Mouse (Mus musculus) kidney, adult 2 months (tissue): ENCODE results near the gene Zfp580.

Source experiments
- CTCF ChIP-seq: fragments of 200-500 bp; conservative IDR thresholded peaks from 2 replicates; pipeline ENCODE4 v1.5.1; 2011; ENCODE audit warnings: low read depth, mild to moderate bottlenecking, control low read depth, low read length, moderate library complexity, mixed read lengths; ENCODE audit not compliant: insufficient read depth, insufficient read length
- POLR2A ChIP-seq: fragments of 200-500 bp; IDR thresholded peaks from one replicate; pipeline ENCODE4 v1.6.1; 2011; ENCODE audit warnings: low read depth, low read length, control low read depth

DNA sequence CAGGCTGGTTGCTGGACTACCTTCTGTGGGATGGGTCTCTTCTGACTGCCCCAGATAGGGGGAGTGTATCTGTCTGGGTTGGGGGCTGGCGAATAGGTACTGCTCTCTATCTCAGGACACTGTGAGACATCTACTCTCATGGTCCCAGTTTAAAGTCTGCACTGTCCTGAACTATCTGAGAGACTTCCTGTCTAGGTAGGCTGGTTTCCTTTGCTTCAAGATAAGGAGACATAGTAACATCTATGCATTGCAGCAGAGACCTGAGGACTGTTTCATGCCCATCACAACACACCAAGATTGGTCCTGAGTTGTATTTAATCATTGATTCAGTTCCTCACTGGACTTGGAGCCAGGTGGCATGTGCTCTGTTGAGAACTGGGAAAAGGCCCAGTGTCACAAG is 34.2 kb downstream of the Zfp580 start:
- TF ChIP-seq CTCF, result no peak
- TF ChIP-seq POLR2A, result no peak
